Mouse (Mus musculus) stomach, embryonic 15.5 days (tissue): ENCODE data around the gene Ascc3. TPM values are rescaled to one million over a fixed set of nuclear protein-coding genes. Genes with fewer than 3 reads are reported as not detected.
A peak's percentile ranks its signal among the peaks of the same experiment; 100 is the strongest.

Experiments used
- ATAC-seq: fragments of 200-750 bp; cut with Nextera tagmentation; 2 replicates; pipeline ENCODE4 v1.8.0; 2017; ENCODE audit warnings: low read depth, moderate number of reproducible peaks, moderate TSS enrichment; ENCODE audit not compliant: insufficient read depth, low FRiP score
- H3K27ac ChIP-seq: fragments of 300-500 bp; sonication (generic); 2 replicates; pipeline ENCODE4 v1.5.1; 2015; ENCODE audit warnings: mild to moderate bottlenecking, inconsistent platforms
- H3K27me3 ChIP-seq: fragments of 300-500 bp; sonication (generic); replicated peaks from 2 replicates; pipeline ENCODE4 v1.6.1; 2015; ENCODE audit warnings: inconsistent platforms
- H3K36me3 ChIP-seq: fragments of 300-500 bp; sonication (generic); 2 replicates; pipeline ENCODE4 v1.6.1; 2015; ENCODE audit warnings: inconsistent platforms
- H3K4me1 ChIP-seq: fragments of 300-500 bp; sonication (generic); 2 replicates; pipeline ENCODE4 v1.6.1; 2015; ENCODE audit warnings: inconsistent platforms
- H3K4me2 ChIP-seq: fragments of 300-500 bp; sonication (generic); 2 replicates; pipeline ENCODE4 v1.6.1; 2015; ENCODE audit warnings: mild to moderate bottlenecking, inconsistent platforms
- H3K4me3 ChIP-seq: fragments of 300-500 bp; sonication (generic); replicated peaks from 2 replicates; pipeline ENCODE4 v1.5.1; 2015; ENCODE audit warnings: inconsistent platforms
- H3K9ac ChIP-seq: fragments of 300-500 bp; sonication (generic); 2 replicates; pipeline ENCODE4 v1.6.1; 2015; ENCODE audit warnings: inconsistent platforms
- H3K9me3 ChIP-seq: fragments of 300-500 bp; sonication (generic); 2 replicates; pipeline ENCODE4 v1.6.1; 2016; ENCODE audit warnings: inconsistent platforms
- WGBS: fragments of 180-500 bp; shearing (Covaris S2); methylation state at CpG from one replicate; pipeline ENCODE4 v1.1.7; 2015; 5-methylcytosine and 5-hydroxymethylcytosine counted together
- polyA plus RNA-seq: library from polyadenylated mRNA; unstranded; fragments of >200 nt; fragmentation: Nextera tagmentation; extraction: Ambion mirVana; gene quantifications from 2 replicates; pipeline ENCODE4 v1.2.1, GENCODE M21; 2015

The Ascc3 gene
- polyA plus RNA-seq, 1 experiment from 2014 or later = 23.1 TPM

- ATAC-seq = no peak
- H3K9me3 ChIP-seq = no peaks in the 10 kb centered on the region
Observed at GRCm38 (mm10) chr10:50881476-50882069, 289.1 kb downstream of the Ascc3 start.

GRCm38 (mm10) chr10:50882366-50882765, 289.9 kb downstream of the Ascc3 start:
- H3K4me1 ChIP-seq = no peaks in the 10 kb centered on the region
- no peak overlapping the region for H3K27ac ChIP-seq
- no peaks in the 10 kb centered on the region for H3K36me3 ChIP-seq
- H3K9ac ChIP-seq = no peak overlapping the region
- H3K9me3 ChIP-seq = no peaks in the 10 kb centered on the region
- no peak overlapping the region for H3K4me2 ChIP-seq
- H3K4me3 ChIP-seq = no peak overlapping the region
- 76% methylated on average over 2 of the region's 2 CpGs for WGBS
- no peaks in the 10 kb centered on the region for H3K27me3 ChIP-seq
- no peak for ATAC-seq

More at GRCm38 (mm10) chr10:50881476-50882069, 289.1 kb downstream of the Ascc3 start:
- no peaks in the 10 kb centered on the region for H3K36me3 ChIP-seq
- H3K27ac ChIP-seq = no peak overlapping the region
- 38% methylated on average over 2 of the region's 2 CpGs for WGBS
- no peak overlapping the region for H3K9ac ChIP-seq
- no peak overlapping the region for H3K4me3 ChIP-seq
- H3K4me1 ChIP-seq = no peaks in the 10 kb centered on the region
- no peaks in the 10 kb centered on the region for H3K27me3 ChIP-seq
- H3K4me2 ChIP-seq = no peak overlapping the region

GRCm38 (mm10) chr10:50886305-50886704, 293.8 kb downstream of the Ascc3 start:
- Histone ChIP-seq H3K27me3 (peaks cover 15% of the 10 kb centered on the region), H3K36me3 (no peaks in the 10 kb centered on the region), H3K27ac (no peak overlapping the region), H3K4me1 (no peaks in the 10 kb centered on the region), H3K4me3 (no peak overlapping the region), H3K4me2 (no peak overlapping the region), H3K9me3 (no peaks in the 10 kb centered on the region), H3K9ac (no peak overlapping the region)
- WGBS = 59% methylated on average over 4 of the region's 4 CpGs
- ATAC-seq = no peak

- no peaks in the 10 kb centered on the region for H3K9me3 ChIP-seq
- H3K4me1 ChIP-seq = peaks cover 16% of the 10 kb centered on the region; the same call in 1 of the 2 replicates
- H3K4me3 ChIP-seq = no peak overlapping the region
- H3K9ac ChIP-seq = no peak overlapping the region
- no peaks in the 10 kb centered on the region for H3K36me3 ChIP-seq
- H3K27me3 ChIP-seq = peaks cover 58% of the 10 kb centered on the region
- no peak for ATAC-seq
- 29% methylated on average over 6 of the region's 6 CpGs for WGBS
- no peak overlapping the region for H3K27ac ChIP-seq
- no peak overlapping the region for H3K4me2 ChIP-seq
Observed at GRCm38 (mm10) chr10:50890621-50891020, 298.2 kb downstream of the Ascc3 start.

- no peak overlapping the region for H3K27ac ChIP-seq
- WGBS = under 1% methylated on average over 26 of the region's 26 CpGs
- H3K4me2 ChIP-seq = peak overlapping the region; percentile 23; the same call in 1 of the 2 replicates
- peak overlapping the region; percentile 2 for H3K4me3 ChIP-seq
- peaks cover 16% of the 10 kb centered on the region; the same call in 1 of the 2 replicates for H3K4me1 ChIP-seq
- no peaks in the 10 kb centered on the region for H3K9me3 ChIP-seq
- no peak for ATAC-seq
- no peaks in the 10 kb centered on the region for H3K36me3 ChIP-seq
- no peak overlapping the region for H3K9ac ChIP-seq
- peaks cover 63% of the 10 kb centered on the region for H3K27me3 ChIP-seq
Observed at GRCm38 (mm10) chr10:50891876-50892711, 299.6 kb downstream of the Ascc3 start.

- H3K4me1 ChIP-seq = peaks cover 16% of the 10 kb centered on the region; the same call in 1 of the 2 replicates
- H3K27me3 ChIP-seq = peaks cover 69% of the 10 kb centered on the region
- peak overlapping the region; percentile 2 for H3K4me3 ChIP-seq
- 5% methylated on average over 15 of the region's 15 CpGs for WGBS
- no peaks in the 10 kb centered on the region for H3K36me3 ChIP-seq
- H3K27ac ChIP-seq = no peak overlapping the region
- H3K9ac ChIP-seq = no peak overlapping the region
- peak overlapping the region; percentile 23; the same call in 1 of the 2 replicates for H3K4me2 ChIP-seq
- H3K9me3 ChIP-seq = no peaks in the 10 kb centered on the region
- ATAC-seq = no peak
Observed at GRCm38 (mm10) chr10:50892751-50893320, 300.4 kb downstream of the Ascc3 start.

GRCm38 (mm10) chr10:50893546-50893945, 301.1 kb downstream of the Ascc3 start:
- peaks cover 74% of the 10 kb centered on the region for H3K27me3 ChIP-seq
- H3K36me3 ChIP-seq = no peaks in the 10 kb centered on the region
- 0 out of 2 replicates have a peak overlapping the region, but pooled peaks have one; percentile 83 for H3K4me2 ChIP-seq
- H3K4me3 ChIP-seq = peak overlapping the region; percentile 48; the same call in 1 of the 2 replicates
- no peak for ATAC-seq
- no peak overlapping the region for H3K27ac ChIP-seq
- 13% methylated on average over 10 of the region's 10 CpGs for WGBS
- peaks cover 16% of the 10 kb centered on the region; the same call in 1 of the 2 replicates for H3K4me1 ChIP-seq
- no peaks in the 10 kb centered on the region for H3K9me3 ChIP-seq
- no peak overlapping the region for H3K9ac ChIP-seq

- no peaks in the 10 kb centered on the region for H3K36me3 ChIP-seq
- ATAC-seq = peak; percentile 84
- peak within 1 kb of the TSS; percentile 48 for H3K4me3 ChIP-seq
- peaks cover 78% of the 10 kb centered on the region for H3K27me3 ChIP-seq
- under 1% methylated on average over 61 of the region's 62 CpGs for WGBS
- no peaks in the 10 kb centered on the region for H3K9me3 ChIP-seq
- H3K4me2 ChIP-seq = peak within 1 kb of the TSS; percentile 83
- peaks cover 16% of the 10 kb centered on the region; the same call in 1 of the 2 replicates for H3K4me1 ChIP-seq
- 0 out of 2 replicates have a peak within 1 kb of the TSS, but pooled peaks have one; percentile 9 for H3K9ac ChIP-seq
- no peak within 1 kb of the TSS for H3K27ac ChIP-seq
Observed at GRCm38 (mm10) chr10:50894170-50894991, 301.9 kb downstream of the Ascc3 start, which contains the start of gene Sim1. Gene Sim1, plus strand, starts transcription at chr10:50894754.

GRCm38 (mm10) chr10:50895091-50895790, 302.8 kb downstream of the Ascc3 start:
- Histone ChIP-seq H3K9ac (0 out of 2 replicates have a peak overlapping the region, but pooled peaks have one; percentile 9), H3K27me3 (peaks cover 72% of the 10 kb centered on the region), H3K36me3 (no peaks in the 10 kb centered on the region), H3K9me3 (no peaks in the 10 kb centered on the region), H3K4me1 (peaks cover 16% of the 10 kb centered on the region; the same call in 1 of the 2 replicates), H3K4me3 (peak overlapping the region; percentile 48), H3K4me2 (peak overlapping the region; percentile 83), H3K27ac (no peak overlapping the region)
- under 1% methylated on average over 44 of the region's 44 CpGs for WGBS
- ATAC-seq = peak; percentile 8; the same call in 1 of the 2 replicates

- Histone ChIP-seq H3K27me3 (peaks cover 76% of the 10 kb centered on the region), H3K4me1 (peaks cover 22% of the 10 kb centered on the region; the same call in 1 of the 2 replicates), H3K9ac (no peak overlapping the region), H3K27ac (no peak overlapping the region), H3K4me2 (peak overlapping the region; percentile 83; the same call in 1 of the 2 replicates), H3K36me3 (no peaks in the 10 kb centered on the region), H3K4me3 (peak overlapping the region; percentile 48; the same call in 1 of the 2 replicates), H3K9me3 (no peaks in the 10 kb centered on the region)
- 6% methylated on average over 21 of the region's 21 CpGs for WGBS
- no peak for ATAC-seq
Observed at GRCm38 (mm10) chr10:50895881-50896766, 303.7 kb downstream of the Ascc3 start.
